Comparison of ENCODE assay signal across 13 mouse cellular contexts in genomic region chr13:56108849-56109519, GRCm38 (mm10). TPM values are rescaled to one million over a fixed set of nuclear protein-coding genes. Genes with fewer than 3 reads are reported as not detected.
DNase-seq lines count a peak whose midpoint lies in the region; ATAC-seq lines count a peak whose summit lies in the region.
"Had no signal": no experiment of that assay in that cellular context is flagged by ENCODE, and none has a peak within 500 bp of the region (broad histone marks: within the 10 kb centered on the region; RNA-seq: fewer than 3 reads in every experiment).

No protein-coding gene starts in this region.

- no peak overlapping the region for H3K9ac ChIP-seq in hindbrain, embryonic 12.5 days
- no peak overlapping the region for H3K9ac ChIP-seq in hindbrain, embryonic 11.5 days (ENCODE audit: low read depth, low read length)
- H3K9ac ChIP-seq in embryonic facial prominence, embryonic 14.5 days (ENCODE audit: low read depth, low read length), result no peak overlapping the region; the same call in 1 of the 2 replicates
- H3K9ac ChIP-seq in midbrain, embryonic 15.5 days, result no peak overlapping the region

- no peak overlapping the region for H3K4me3 ChIP-seq in hindbrain, embryonic 12.5 days
- H3K4me3 ChIP-seq in hindbrain, embryonic 11.5 days (ENCODE audit: low read depth, low read length), result no peak overlapping the region
- H3K4me3 ChIP-seq in embryonic facial prominence, embryonic 14.5 days (ENCODE audit: low read depth, low read length), result no peak overlapping the region
- H3K4me3 ChIP-seq in midbrain, embryonic 15.5 days, result no peak overlapping the region

- no peaks in the 10 kb centered on the region for H3K27me3 ChIP-seq in hindbrain, embryonic 12.5 days
- no peaks in the 10 kb centered on the region for H3K27me3 ChIP-seq in hindbrain, embryonic 11.5 days (ENCODE audit: control insufficient read depth, insufficient read depth, low read length)
- no peaks in the 10 kb centered on the region for H3K27me3 ChIP-seq in embryonic facial prominence, embryonic 14.5 days (replicated peaks; ENCODE audit: control insufficient read depth, insufficient read depth, low read length)
- H3K27me3 ChIP-seq in midbrain, embryonic 15.5 days (replicated peaks), result no peaks in the 10 kb centered on the region

- H3K27ac ChIP-seq in hindbrain, embryonic 12.5 days, result 0 out of 2 replicates have a peak overlapping the region, but pooled peaks have one; percentile 14
- no peak overlapping the region for H3K27ac ChIP-seq in hindbrain, embryonic 11.5 days (ENCODE audit: low read depth, low read length)
- H3K27ac ChIP-seq in embryonic facial prominence, embryonic 14.5 days (replicated peaks; ENCODE audit: low read depth, low read length), result peak overlapping the region; percentile 2; the same call in 1 of the 2 replicates
- H3K27ac ChIP-seq in midbrain, embryonic 15.5 days, result peak overlapping the region; percentile 53; the same call in 1 of the 2 replicates
- H3K27ac ChIP-seq: macrophage had no signal

- no peak for DNase-seq in hindbrain, embryonic 11.5 days (ENCODE audit: low spot score)
- peak; percentile 47 for DNase-seq in MN1 (ENCODE audit: low spot score)
- DNase-seq in embryonic facial prominence, embryonic 14.5 days (ENCODE audit: low spot score), result peak; percentile 62
- DNase-seq in embryo, embryonic 11 days, result no peak
- DNase-seq in adrenal gland, adult 18-20 months (ENCODE audit: low spot score in 2 of 2), result no peak
- DNase-seq: adrenal gland, postnatal 14 days; cerebellum, adult 8-10 months; kidney, adult 2 months had no signal

- WGBS in hindbrain, embryonic 12.5 days, result 70% methylated on average over 17 of the region's 17 CpGs
- 75% methylated on average over 17 of the region's 17 CpGs for WGBS in hindbrain, embryonic 11.5 days
- 57% methylated on average over 17 of the region's 17 CpGs for WGBS in embryonic facial prominence, embryonic 14.5 days
- 69% methylated on average over 17 of the region's 17 CpGs for WGBS in midbrain, embryonic 15.5 days

- peaks cover 27% of the 10 kb centered on the region for H3K36me3 ChIP-seq in hindbrain, embryonic 12.5 days
- H3K36me3 ChIP-seq in hindbrain, embryonic 11.5 days (ENCODE audit: control insufficient read depth, insufficient read depth, low read length), result 0 out of 2 replicates have a peak, but pooled peaks cover 2% of the 10 kb centered on the region
- peaks cover 24% of the 10 kb centered on the region for H3K36me3 ChIP-seq in embryonic facial prominence, embryonic 14.5 days (ENCODE audit: control insufficient read depth, insufficient read depth, low read length)
- no peaks in the 10 kb centered on the region for H3K36me3 ChIP-seq in midbrain, embryonic 15.5 days (replicated peaks)

- peak; percentile 51; the same call in 1 of the 2 replicates for ATAC-seq in hindbrain, embryonic 12.5 days (ENCODE audit: low FRiP score)
- no peak for ATAC-seq in hindbrain, embryonic 11.5 days (ENCODE audit: low FRiP score)
- ATAC-seq in embryonic facial prominence, embryonic 14.5 days (ENCODE audit: low read depth), result no peak; the same call in 1 of the 2 replicates
- no peak for ATAC-seq in midbrain, embryonic 15.5 days (replicated peaks)
- ATAC-seq in megakaryocyte-erythroid progenitor cell, adult 5-6 weeks (replicated peaks; ENCODE audit: low FRiP score, low TSS enrichment, poor library complexity, severe bottlenecking), result no peak

- no peaks in the 10 kb centered on the region for H3K9me3 ChIP-seq in hindbrain, embryonic 12.5 days (replicated peaks)
- H3K9me3 ChIP-seq in hindbrain, embryonic 11.5 days (ENCODE audit: control insufficient read depth, low read length), result no peaks in the 10 kb centered on the region
- H3K9me3 ChIP-seq in embryonic facial prominence, embryonic 14.5 days (ENCODE audit: control insufficient read depth, low read length), result no peaks in the 10 kb centered on the region
- no peaks in the 10 kb centered on the region for H3K9me3 ChIP-seq in midbrain, embryonic 15.5 days
- H3K9me3 ChIP-seq: G1E had no signal

- H3K4me2 ChIP-seq in hindbrain, embryonic 12.5 days (replicated peaks), result no peak overlapping the region
- no peak overlapping the region for H3K4me2 ChIP-seq in hindbrain, embryonic 11.5 days (replicated peaks; ENCODE audit: low read depth, low read length)
- H3K4me2 ChIP-seq in embryonic facial prominence, embryonic 14.5 days (ENCODE audit: low read depth, low read length), result no peak overlapping the region
- no peak overlapping the region for H3K4me2 ChIP-seq in midbrain, embryonic 15.5 days

- peaks cover 57% of the 10 kb centered on the region for H3K4me1 ChIP-seq in hindbrain, embryonic 12.5 days
- H3K4me1 ChIP-seq in hindbrain, embryonic 11.5 days (replicated peaks; ENCODE audit: control insufficient read depth, insufficient read depth, low read length), result no peaks in the 10 kb centered on the region
- H3K4me1 ChIP-seq in embryonic facial prominence, embryonic 14.5 days (ENCODE audit: control insufficient read depth, insufficient read depth, low read length), result peaks cover 55% of the 10 kb centered on the region
- H3K4me1 ChIP-seq in midbrain, embryonic 15.5 days, result peaks cover 44% of the 10 kb centered on the region

RNA-seq across cellular contexts. Expression of gene H2afy, which starts 27.2 kb away (rescaled TPM):
- 491 and 497 TPM in 2 replicates for polyA plus RNA-seq in hindbrain, embryonic 12.5 days (2016; fragmentation: Nextera tagmentation; extraction: Ambion mirVana)
- 578 and 619 TPM in 2 replicates for polyA plus RNA-seq in hindbrain, embryonic 11.5 days (2014; fragmentation: Nextera tagmentation; extraction: Ambion mirVana)
- 246 and 265 TPM in 2 replicates for polyA plus RNA-seq in embryonic facial prominence, embryonic 14.5 days (2014; fragmentation: Nextera tagmentation; extraction: Ambion mirVana)
- 291 and 299 TPM in 2 replicates for polyA plus RNA-seq in midbrain, embryonic 15.5 days (2015; fragmentation: Nextera tagmentation; extraction: Ambion mirVana)
- total RNA-seq in megakaryocyte-erythroid progenitor cell, adult 5-6 weeks (2014; fragmentation: Nextera tagmentation), result 188 and 192 TPM in 2 replicates
- 316 and 323 TPM in 2 replicates for total RNA-seq in megakaryocyte-erythroid progenitor cell, adult 5-6 weeks (2017)
- 100 to 1,000 TPM; 121 to 122 TPM for total RNA-seq in adrenal gland, adult 18-20 months (2021)

Comparison
In these comparisons a context has a peak if more than half of its experiments do, and no peak if none do; other contexts are left out.
1. DNase-seq: peak in MN1 (single experiment) and embryonic facial prominence, embryonic 14.5 days (single experiment); none in hindbrain, embryonic 11.5 days (single experiment), embryo, embryonic 11 days (single experiment) and adrenal gland, adult 18-20 months (0 of 2).